Mouse (Mus musculus): ENCODE data around the gene Rpl31. TPM values are rescaled to one million over a fixed set of nuclear protein-coding genes. Genes with fewer than 3 reads are reported as not detected.
A peak's percentile ranks its signal among the peaks of the same experiment; 100 is the strongest.

Gene Rpl31
- polyA plus RNA-seq, 1 experiment from 2014 or later: 422 TPM

DNA sequence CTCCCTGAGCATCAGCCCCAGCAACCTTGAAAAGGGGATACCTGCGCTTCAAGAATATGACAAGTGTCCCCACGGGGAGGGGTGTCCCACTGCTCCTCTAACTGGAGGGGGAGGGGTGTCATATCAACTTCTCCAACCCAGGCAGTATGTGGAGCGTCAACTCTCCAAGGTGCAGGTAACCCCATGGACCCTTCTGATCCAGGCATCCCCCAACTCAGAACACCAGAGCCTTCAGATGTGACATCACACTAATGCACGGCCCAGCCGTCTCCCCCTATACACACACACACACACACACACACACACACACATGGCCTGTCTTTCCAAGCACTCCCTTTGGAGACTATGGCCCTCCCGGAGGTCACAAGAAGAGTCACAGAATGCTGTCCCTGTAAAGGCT, 24.0 kb downstream of the Rpl31 start:
- Histone ChIP-seq H3K36me3 (peaks cover 7% of the 10 kb centered on the region; the same call in 1 of the 2 replicates), H3K4me1 (peaks cover 9% of the 10 kb centered on the region; the same call in 1 of the 2 replicates), H3K27me3 (ENCODE audit: insufficient read depth, poor library complexity, severe bottlenecking) (0 out of 2 replicates have a peak, but pooled peaks cover 4% of the 10 kb centered on the region), H3K9me3 (no peaks in the 10 kb centered on the region), H3K4me3 (no peak overlapping the region), H3K27ac (no peak overlapping the region)
- WGBS: 85% methylated on average over 6 of the region's 6 CpGs
- DNase-seq (ENCODE audit: low spot score): no peak

- 54% methylated on average over 3 of the region's 3 CpGs for WGBS
- H3K27ac ChIP-seq: no peak overlapping the region
- DNase-seq (ENCODE audit: low spot score): peak; percentile 82
- H3K36me3 ChIP-seq: peaks cover 10% of the 10 kb centered on the region
- H3K4me1 ChIP-seq: peaks cover 9% of the 10 kb centered on the region; the same call in 1 of the 2 replicates
- no peaks in the 10 kb centered on the region for H3K9me3 ChIP-seq
- 0 out of 2 replicates have a peak, but pooled peaks cover 4% of the 10 kb centered on the region for H3K27me3 ChIP-seq (ENCODE audit: insufficient read depth, poor library complexity, severe bottlenecking)
- H3K4me3 ChIP-seq: no peak overlapping the region
These were observed 24.5 kb downstream of the Rpl31 start for GRCm38 (mm10) chr1:39392189-39392588.

- WGBS: 70% methylated on average over 8 of the region's 8 CpGs
- H3K27ac ChIP-seq: no peak overlapping the region
- H3K27me3 ChIP-seq (ENCODE audit: insufficient read depth, poor library complexity, severe bottlenecking): 0 out of 2 replicates have a peak, but pooled peaks cover 4% of the 10 kb centered on the region
- no peak overlapping the region for H3K4me3 ChIP-seq
- DNase-seq (ENCODE audit: low spot score): no peak
- H3K4me1 ChIP-seq: peaks cover 11% of the 10 kb centered on the region
- H3K36me3 ChIP-seq: peaks cover 19% of the 10 kb centered on the region
- H3K9me3 ChIP-seq: no peaks in the 10 kb centered on the region
These were observed 25.7 kb downstream of the Rpl31 start for GRCm38 (mm10) chr1:39393217-39393867.

- 77% methylated on average over 10 of the region's 10 CpGs for WGBS
- Histone ChIP-seq H3K36me3 (peaks cover 17% of the 10 kb centered on the region), H3K27me3 (ENCODE audit: insufficient read depth, poor library complexity, severe bottlenecking) (0 out of 2 replicates have a peak, but pooled peaks cover 4% of the 10 kb centered on the region), H3K4me1 (peaks cover 17% of the 10 kb centered on the region), H3K9me3 (no peaks in the 10 kb centered on the region), H3K27ac (no peak overlapping the region), H3K4me3 (no peak overlapping the region)
- no peak for DNase-seq (ENCODE audit: low spot score)
These were observed 26.5 kb downstream of the Rpl31 start for GRCm38 (mm10) chr1:39394096-39394495.

GRCm38 (mm10) chr1:39394650-39395049, 27.0 kb downstream of the Rpl31 start:
- Histone ChIP-seq H3K4me3 (no peak overlapping the region), H3K27me3 (ENCODE audit: insufficient read depth, poor library complexity, severe bottlenecking) (0 out of 2 replicates have a peak, but pooled peaks cover 4% of the 10 kb centered on the region), H3K27ac (no peak overlapping the region), H3K4me1 (peaks cover 20% of the 10 kb centered on the region), H3K9me3 (no peaks in the 10 kb centered on the region), H3K36me3 (peaks cover 17% of the 10 kb centered on the region)
- 89% methylated on average over 3 of the region's 3 CpGs for WGBS
- no peak for DNase-seq (ENCODE audit: low spot score)

DNA sequence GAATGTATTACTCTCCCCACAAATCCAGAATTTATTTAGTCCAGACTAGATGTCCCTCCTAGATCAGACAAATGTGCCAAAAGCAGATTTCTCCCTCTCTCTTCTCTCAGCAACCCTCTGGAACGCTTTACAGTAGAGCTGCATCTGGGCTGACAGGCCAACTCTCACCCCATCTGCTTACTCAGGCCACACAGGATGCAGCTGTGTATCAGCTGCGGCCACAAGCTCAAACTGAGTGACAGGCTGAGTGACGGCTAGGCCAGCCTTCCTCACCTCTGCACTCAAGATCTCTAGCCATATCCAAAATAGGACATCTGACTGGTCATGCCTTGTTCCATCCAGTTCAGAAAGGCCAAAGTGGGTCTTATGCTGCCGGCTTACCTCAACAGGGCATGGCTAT, 28.7 kb downstream of the Rpl31 start:
- no peak overlapping the region for H3K27ac ChIP-seq
- DNase-seq (ENCODE audit: low spot score): no peak
- H3K4me3 ChIP-seq: no peak overlapping the region
- H3K27me3 ChIP-seq (ENCODE audit: insufficient read depth, poor library complexity, severe bottlenecking): 0 out of 2 replicates have a peak, but pooled peaks cover 4% of the 10 kb centered on the region
- no peaks in the 10 kb centered on the region for H3K9me3 ChIP-seq
- H3K36me3 ChIP-seq: peaks cover 17% of the 10 kb centered on the region
- 58% methylated on average over 4 of the region's 4 CpGs for WGBS
- H3K4me1 ChIP-seq: peaks cover 17% of the 10 kb centered on the region

DNA sequence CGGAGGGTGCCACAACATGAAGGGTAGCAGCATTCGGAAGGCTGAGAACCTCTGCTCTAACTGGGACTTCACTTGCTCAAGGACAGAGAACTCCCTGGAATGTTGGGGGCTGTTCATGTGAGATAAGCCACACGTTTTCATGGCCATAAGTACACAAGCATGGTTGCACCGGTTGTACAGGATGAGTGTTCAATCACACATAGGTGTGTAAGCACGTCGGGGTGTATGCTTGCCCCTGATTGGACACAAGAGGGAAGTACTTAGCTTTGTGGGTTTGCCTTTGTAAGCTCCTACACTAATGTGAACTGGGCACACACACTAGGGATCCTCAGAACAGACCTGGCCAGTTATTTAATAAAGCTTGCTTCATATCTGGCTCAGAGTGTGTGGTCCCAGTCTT, 30.6 kb downstream of the Rpl31 start:
- 75% methylated on average over 6 of the region's 6 CpGs for WGBS
- Histone ChIP-seq H3K4me1 (peaks cover 17% of the 10 kb centered on the region), H3K4me3 (no peak overlapping the region), H3K27me3 (ENCODE audit: insufficient read depth, poor library complexity, severe bottlenecking) (no peaks in the 10 kb centered on the region), H3K36me3 (peaks cover 15% of the 10 kb centered on the region), H3K9me3 (no peaks in the 10 kb centered on the region), H3K27ac (no peak overlapping the region)
- DNase-seq (ENCODE audit: low spot score): no peak

DNA sequence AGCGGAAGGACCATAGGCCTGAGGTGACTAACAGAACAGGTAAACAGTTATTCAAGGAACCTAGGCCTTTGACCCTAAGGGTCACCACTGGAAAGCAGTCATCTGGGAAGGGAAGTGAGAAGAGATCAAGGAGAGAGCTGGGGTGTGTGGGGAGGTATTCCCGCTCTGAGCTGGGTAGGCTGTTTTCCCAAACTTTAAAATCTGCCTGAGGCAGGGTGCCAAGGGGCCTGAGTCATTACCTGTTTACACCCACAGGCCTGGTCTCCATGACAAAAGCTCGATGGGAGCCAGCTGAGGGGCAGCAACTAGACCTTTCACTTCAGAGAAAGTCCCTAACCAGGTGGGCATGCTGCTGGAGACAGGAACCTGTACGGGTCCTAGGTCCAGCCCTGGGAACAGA, 31.6 kb downstream of the Rpl31 start:
- Histone ChIP-seq H3K4me3 (no peak overlapping the region), H3K36me3 (peaks cover 12% of the 10 kb centered on the region), H3K27me3 (ENCODE audit: insufficient read depth, poor library complexity, severe bottlenecking) (no peaks in the 10 kb centered on the region), H3K4me1 (peaks cover 13% of the 10 kb centered on the region), H3K27ac (no peak overlapping the region), H3K9me3 (no peaks in the 10 kb centered on the region)
- WGBS: 63% methylated on average over 4 of the region's 4 CpGs
- no peak for DNase-seq (ENCODE audit: low spot score)

DNA sequence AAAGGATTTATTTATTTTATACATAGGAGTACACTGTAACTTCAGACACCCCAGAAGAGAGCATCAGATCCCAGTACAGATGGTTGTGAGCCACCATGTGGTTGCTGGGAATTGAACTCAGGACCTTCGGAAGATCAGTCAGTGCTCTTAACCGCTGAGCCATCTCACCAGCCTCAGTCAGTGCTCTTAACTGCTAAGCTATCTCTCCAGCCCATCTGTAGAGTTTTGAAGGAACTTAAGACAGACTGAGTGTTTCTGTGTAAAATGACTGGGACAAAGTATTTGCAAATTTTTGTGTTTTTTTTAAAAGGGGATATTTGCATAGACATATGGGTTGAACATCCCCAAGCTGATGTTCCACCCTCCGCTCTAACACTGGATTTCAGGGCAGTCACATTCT, 32.5 kb downstream of the Rpl31 start:
- no peaks in the 10 kb centered on the region for H3K9me3 ChIP-seq
- peaks cover 12% of the 10 kb centered on the region; the same call in 1 of the 2 replicates for H3K4me1 ChIP-seq
- no peak overlapping the region for H3K27ac ChIP-seq
- no peaks in the 10 kb centered on the region for H3K27me3 ChIP-seq (ENCODE audit: insufficient read depth, poor library complexity, severe bottlenecking)
- 92% methylated on average over 3 of the region's 3 CpGs for WGBS
- peaks cover 14% of the 10 kb centered on the region for H3K36me3 ChIP-seq
- H3K4me3 ChIP-seq: no peak overlapping the region
- no peak for DNase-seq (ENCODE audit: low spot score)

GRCm38 (mm10) chr1:39407108-39407507, 39.5 kb downstream of the Rpl31 start:
- H3K9me3 ChIP-seq: no peaks in the 10 kb centered on the region
- H3K27ac ChIP-seq: no peak overlapping the region
- H3K27me3 ChIP-seq (ENCODE audit: insufficient read depth, poor library complexity, severe bottlenecking): no peaks in the 10 kb centered on the region
- WGBS: 78% methylated on average over 4 of the region's 4 CpGs
- H3K4me3 ChIP-seq: no peak overlapping the region
- H3K36me3 ChIP-seq: peaks cover 2% of the 10 kb centered on the region; the same call in 1 of the 2 replicates
- H3K4me1 ChIP-seq: no peaks in the 10 kb centered on the region; the same call in 1 of the 2 replicates
- no peak for DNase-seq (ENCODE audit: low spot score)

- Histone ChIP-seq H3K9me3 (no peaks in the 10 kb centered on the region), H3K4me3 (no peak overlapping the region), H3K27me3 (ENCODE audit: insufficient read depth, poor library complexity, severe bottlenecking) (no peaks in the 10 kb centered on the region), H3K4me1 (no peaks in the 10 kb centered on the region; the same call in 1 of the 2 replicates), H3K36me3 (peaks cover 2% of the 10 kb centered on the region; the same call in 1 of the 2 replicates), H3K27ac (no peak overlapping the region)
- 90% methylated on average over 6 of the region's 6 CpGs for WGBS
- no peak for DNase-seq (ENCODE audit: low spot score)
These were observed 40.5 kb downstream of the Rpl31 start for GRCm38 (mm10) chr1:39408123-39408522.

GRCm38 (mm10) chr1:39408668-39409067, 41.0 kb downstream of the Rpl31 start:
- WGBS: 78% methylated on average over 7 of the region's 7 CpGs
- Histone ChIP-seq H3K27ac (no peak overlapping the region), H3K9me3 (no peaks in the 10 kb centered on the region), H3K36me3 (peaks cover 2% of the 10 kb centered on the region; the same call in 1 of the 2 replicates), H3K4me1 (no peaks in the 10 kb centered on the region; the same call in 1 of the 2 replicates), H3K4me3 (no peak overlapping the region), H3K27me3 (ENCODE audit: insufficient read depth, poor library complexity, severe bottlenecking) (no peaks in the 10 kb centered on the region)
- DNase-seq (ENCODE audit: low spot score): no peak

GRCm38 (mm10) chr1:39410085-39410821, 42.6 kb downstream of the Rpl31 start:
- Histone ChIP-seq H3K36me3 (no peaks in the 10 kb centered on the region; the same call in 1 of the 2 replicates), H3K27ac (no peak overlapping the region), H3K27me3 (ENCODE audit: insufficient read depth, poor library complexity, severe bottlenecking) (no peaks in the 10 kb centered on the region), H3K4me1 (no peaks in the 10 kb centered on the region; the same call in 1 of the 2 replicates), H3K4me3 (no peak overlapping the region), H3K9me3 (no peaks in the 10 kb centered on the region)
- DNase-seq (ENCODE audit: low spot score): no peak
- WGBS: 86% methylated on average over 19 of the region's 19 CpGs

Data from heart, embryonic 10.5 days (tissue).